Mouse (Mus musculus): Measurements from ENCODE around the gene Tcp11l1.

Tcp11l1 gene

GRCm38 (mm10) chr2:104711585-104712485 lies at the start of gene Tcp11l1:
Tcp11l1 (minus strand) TSS chr2:104712169.
- no peak for DNase-seq (ENCODE audit: low spot score)

GRCm38 (mm10) chr2:104750611-104751010 lies 38.6 kb upstream of the Tcp11l1 start:
- no peak for DNase-seq (ENCODE audit: low spot score)

GRCm38 (mm10) chr2:104748652-104749183 lies 36.7 kb upstream of the Tcp11l1 start:
- no peak for DNase-seq (ENCODE audit: low spot score)

- peak; percentile 36 for DNase-seq (ENCODE audit: low spot score)
These were observed 34.3 kb upstream of the Tcp11l1 start for GRCm38 (mm10) chr2:104746251-104746650.

GRCm38 (mm10) chr2:104743971-104744370 lies 32.0 kb upstream of the Tcp11l1 start:
- DNase-seq (ENCODE audit: low spot score): no peak

GRCm38 (mm10) chr2:104743160-104743559 lies 31.2 kb upstream of the Tcp11l1 start:
- no peak for DNase-seq (ENCODE audit: low spot score)

GRCm38 (mm10) chr2:104742741-104743064 lies 30.7 kb upstream of the Tcp11l1 start, which contains the start of gene Depdc7:
Depdc7 (minus strand) TSS chr2:104742878.
- peak; percentile 85 for DNase-seq (ENCODE audit: low spot score)

- DNase-seq (ENCODE audit: low spot score): no peak
These were observed 30.1 kb upstream of the Tcp11l1 start for GRCm38 (mm10) chr2:104741896-104742740.

- no peak for DNase-seq (ENCODE audit: low spot score)
These were observed 29.2 kb upstream of the Tcp11l1 start for GRCm38 (mm10) chr2:104741015-104741758.

- no peak for DNase-seq (ENCODE audit: low spot score)
These were observed 28.4 kb upstream of the Tcp11l1 start for GRCm38 (mm10) chr2:104740248-104740949.

GRCm38 (mm10) chr2:104739691-104740090 lies 27.7 kb upstream of the Tcp11l1 start:
- DNase-seq (ENCODE audit: low spot score): no peak

GRCm38 (mm10) chr2:104736241-104736640 lies 24.3 kb upstream of the Tcp11l1 start:
- DNase-seq (ENCODE audit: low spot score): no peak

GRCm38 (mm10) chr2:104732562-104733256 lies 20.7 kb upstream of the Tcp11l1 start:
- DNase-seq (ENCODE audit: low spot score): no peak

GRCm38 (mm10) chr2:104732033-104732444 lies 20.1 kb upstream of the Tcp11l1 start:
- no peak for DNase-seq (ENCODE audit: low spot score)

- no peak for DNase-seq (ENCODE audit: low spot score)
These were observed 15.4 kb upstream of the Tcp11l1 start for GRCm38 (mm10) chr2:104727369-104727768.

GRCm38 (mm10) chr2:104722021-104722420 lies 10.1 kb upstream of the Tcp11l1 start:
- no peak for DNase-seq (ENCODE audit: low spot score)

GRCm38 (mm10) chr2:104717827-104718226 lies 5.9 kb upstream of the Tcp11l1 start:
- DNase-seq (ENCODE audit: low spot score): no peak

GRCm38 (mm10) chr2:104717231-104717735 lies 5.3 kb upstream of the Tcp11l1 start:
- no peak for DNase-seq (ENCODE audit: low spot score)

GRCm38 (mm10) chr2:104716279-104716678 lies 4.3 kb upstream of the Tcp11l1 start, which contains the start of gene Pin1rt1:
Pin1rt1 (minus strand) TSS chr2:104716379.
- no peak for DNase-seq (ENCODE audit: low spot score)

GRCm38 (mm10) chr2:104714254-104714691 lies 2.3 kb upstream of the Tcp11l1 start:
- no peak for DNase-seq (ENCODE audit: low spot score)

Data from c-Kit-positive CD71-positive TER-119-positive erythroid progenitor cells, embryonic 14.5 days (primary cell).